Mouse (Mus musculus) layer of hippocampus, postnatal 25 days (tissue): Measurements from ENCODE around the gene Nceh1. TPM values are rescaled to one million over a fixed set of nuclear protein-coding genes. Genes with fewer than 3 reads are reported as not detected.
A peak's percentile ranks its signal among the peaks of the same experiment; 100 is the strongest.
"Not testable (repeated sequence)": the region's sequence is repeated elsewhere in the genome, so short reads cannot be mapped to it uniquely, and the experiment has no call there.

Source experiments
- DNase-seq, 2 experiments: peaks; one replicate each; pipeline ENCODE4 v3.0.0; 2022; ENCODE audit warnings: mixed read lengths in 2 of 2, low spot score in 1 of 2; ENCODE audit errors: extremely low spot score in 1 of 2
- total RNA-seq, 2 experiments: library from RNA; stranded (reverse); gene quantifications; 2 replicates each; pipeline ENCODE4 v1.2.3; 2021

The Nceh1 gene
- total RNA-seq, 2 experiments from 2014 or later, result 106 to 108 TPM

GRCm38 (mm10) chr3:27272926-27273745, 90.4 kb downstream of the Nceh1 start:
- DNase-seq, result no peak

- not testable (repeated sequence) for DNase-seq
These were observed 96.6 kb downstream of the Nceh1 start for GRCm38 (mm10) chr3:27279286-27279925.

GRCm38 (mm10) chr3:27280280-27280749, 97.5 kb downstream of the Nceh1 start:
- no peak for DNase-seq

GRCm38 (mm10) chr3:27283071-27283713, 100.4 kb downstream of the Nceh1 start:
- DNase-seq, result peak in 1 of 2 experiments; percentile 13

- no peak for DNase-seq
These were observed 101.0 kb downstream of the Nceh1 start for GRCm38 (mm10) chr3:27283796-27284195.

- DNase-seq, result no peak
These were observed 101.5 kb downstream of the Nceh1 start for GRCm38 (mm10) chr3:27284227-27284626.

- no peak for DNase-seq
These were observed 102.3 kb downstream of the Nceh1 start for GRCm38 (mm10) chr3:27285072-27285471.

GRCm38 (mm10) chr3:27288301-27288700, 105.5 kb downstream of the Nceh1 start:
- no peak for DNase-seq

- no peak for DNase-seq
These were observed 106.1 kb downstream of the Nceh1 start for GRCm38 (mm10) chr3:27288909-27289308.

- no peak for DNase-seq
These were observed 107.5 kb downstream of the Nceh1 start for GRCm38 (mm10) chr3:27290285-27290684.

GRCm38 (mm10) chr3:27290945-27291344, 108.2 kb downstream of the Nceh1 start:
- DNase-seq, result not testable (repeated sequence)

GRCm38 (mm10) chr3:27291411-27291810, 108.6 kb downstream of the Nceh1 start:
- DNase-seq, result not testable (repeated sequence)

GRCm38 (mm10) chr3:27293645-27294385, 111.0 kb downstream of the Nceh1 start:
- DNase-seq, result no peak

- DNase-seq, result no peak
These were observed 117.7 kb downstream of the Nceh1 start for GRCm38 (mm10) chr3:27300451-27300850.

GRCm38 (mm10) chr3:27302339-27303022, 119.7 kb downstream of the Nceh1 start:
- no peak for DNase-seq

- no peak for DNase-seq
These were observed 124.0 kb downstream of the Nceh1 start for GRCm38 (mm10) chr3:27306815-27307214.

GRCm38 (mm10) chr3:27310973-27311372, 128.2 kb downstream of the Nceh1 start:
- no peak for DNase-seq

- DNase-seq, result no peak
These were observed 128.7 kb downstream of the Nceh1 start for GRCm38 (mm10) chr3:27311475-27311874.

GRCm38 (mm10) chr3:27314506-27315164, 131.9 kb downstream of the Nceh1 start:
- no peak for DNase-seq
